Mouse (Mus musculus) embryonic facial prominence, embryonic 11.5 days (tissue): Measurements from ENCODE around the gene Pola2. TPM values are rescaled to one million over a fixed set of nuclear protein-coding genes. Genes with fewer than 3 reads are reported as not detected.

Experiments used
- ATAC-seq: fragments of 200-750 bp; cut with Nextera tagmentation; replicated peaks from 2 replicates; pipeline ENCODE4 v1.8.0; 2017; ENCODE audit warnings: low read depth; ENCODE audit not compliant: insufficient number of reproducible peaks, low FRiP score, low TSS enrichment
- DNase-seq: peaks from one replicate; pipeline ENCODE4 v3.0.0-alpha.2; 2015; ENCODE audit warnings: low spot score
- H3K27ac ChIP-seq: fragments of 300-500 bp; sonication (generic); replicated peaks from 2 replicates; pipeline ENCODE4 v1.5.1; 2014; ENCODE audit warnings: mild to moderate bottlenecking, low read depth, low read length, control low read depth
- H3K27me3 ChIP-seq: fragments of 300-500 bp; sonication (generic); 2 replicates; pipeline ENCODE4 v1.6.1; 2014; ENCODE audit warnings: mild to moderate bottlenecking, low read length, moderate library complexity, mixed read lengths; ENCODE audit not compliant: control insufficient read depth, insufficient read depth
- H3K36me3 ChIP-seq: fragments of 300-500 bp; sonication (generic); replicated peaks from 2 replicates; pipeline ENCODE4 v1.6.1; 2014; ENCODE audit warnings: low read depth, mild to moderate bottlenecking, low read length, moderate library complexity, mixed read lengths; ENCODE audit not compliant: control insufficient read depth, insufficient read depth
- H3K4me1 ChIP-seq: fragments of 300-500 bp; sonication (generic); 2 replicates; pipeline ENCODE4 v1.6.1; 2014; ENCODE audit warnings: low read length, mixed read lengths; ENCODE audit not compliant: control insufficient read depth, insufficient read depth
- H3K4me2 ChIP-seq: fragments of 300-500 bp; sonication (generic); 2 replicates; pipeline ENCODE4 v1.6.1; 2014; ENCODE audit warnings: low read depth, mild to moderate bottlenecking, control low read depth, low read length, moderate library complexity
- H3K4me3 ChIP-seq: fragments of 300-500 bp; sonication (generic); 2 replicates; pipeline ENCODE4 v1.5.1; 2014; ENCODE audit warnings: low read depth, low read length, control low read depth
- H3K9ac ChIP-seq: fragments of 300-500 bp; sonication (generic); replicated peaks from 2 replicates; pipeline ENCODE4 v1.6.1; 2014; ENCODE audit warnings: mild to moderate bottlenecking, control low read depth, low read length
- H3K9me3 ChIP-seq: fragments of 300-500 bp; sonication (generic); replicated peaks from 2 replicates; pipeline ENCODE4 v1.6.1; 2016; ENCODE audit warnings: mild to moderate bottlenecking, low read length, inconsistent platforms, mixed read lengths; ENCODE audit not compliant: control insufficient read depth
- WGBS: fragments of 180-500 bp; shearing (Covaris S2); extraction: QIAGEN DNeasy Blood & Tissue Kit; methylation state at CpG from one replicate; pipeline ENCODE4 v1.1.7; 2014; 5-methylcytosine and 5-hydroxymethylcytosine counted together
- polyA plus RNA-seq: library from polyadenylated mRNA; unstranded; fragments of >200 nt; fragmentation: Nextera tagmentation; extraction: Ambion mirVana; gene quantifications from 2 replicates; pipeline ENCODE4 v1.2.1, GENCODE M21; 2014

Gene Pola2
- polyA plus RNA-seq, 1 experiment from 2014 or later: 97.6 TPM

DNA sequence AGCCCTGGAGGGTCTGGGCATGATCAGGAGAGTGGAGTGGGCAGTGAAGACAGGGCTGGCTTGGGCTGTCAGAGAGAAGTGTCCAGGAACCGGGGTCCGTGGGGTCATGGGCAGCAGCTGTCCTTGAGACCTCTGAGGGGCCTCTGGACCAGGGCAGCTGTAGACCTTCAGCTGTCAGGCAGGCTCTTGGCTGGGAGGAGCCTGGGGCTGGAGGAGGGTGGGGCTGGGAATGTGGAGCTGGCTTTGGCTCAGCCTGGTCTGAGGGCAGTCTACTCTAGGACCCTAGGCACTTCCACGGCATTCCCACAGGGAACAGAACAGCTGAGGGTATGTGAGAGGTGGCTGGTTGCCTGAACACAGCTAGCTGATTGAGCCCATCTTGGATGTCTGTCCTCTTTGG is 28.7 kb downstream of the Pola2 start:
- Histone ChIP-seq H3K4me2 (no peak overlapping the region), H3K9me3 (no peaks in the 10 kb centered on the region), H3K27ac (no peak overlapping the region), H3K9ac (no peak overlapping the region), H3K4me3 (no peak overlapping the region), H3K36me3 (no peaks in the 10 kb centered on the region; the same call in 1 of the 2 replicates), H3K27me3 (no peaks in the 10 kb centered on the region), H3K4me1 (no peaks in the 10 kb centered on the region)
- DNase-seq (no peak), ATAC-seq (0 out of 2 replicates have a peak, but pooled peaks have one; percentile 34)
- 55% methylated on average over 3 of the region's 3 CpGs for WGBS

DNA sequence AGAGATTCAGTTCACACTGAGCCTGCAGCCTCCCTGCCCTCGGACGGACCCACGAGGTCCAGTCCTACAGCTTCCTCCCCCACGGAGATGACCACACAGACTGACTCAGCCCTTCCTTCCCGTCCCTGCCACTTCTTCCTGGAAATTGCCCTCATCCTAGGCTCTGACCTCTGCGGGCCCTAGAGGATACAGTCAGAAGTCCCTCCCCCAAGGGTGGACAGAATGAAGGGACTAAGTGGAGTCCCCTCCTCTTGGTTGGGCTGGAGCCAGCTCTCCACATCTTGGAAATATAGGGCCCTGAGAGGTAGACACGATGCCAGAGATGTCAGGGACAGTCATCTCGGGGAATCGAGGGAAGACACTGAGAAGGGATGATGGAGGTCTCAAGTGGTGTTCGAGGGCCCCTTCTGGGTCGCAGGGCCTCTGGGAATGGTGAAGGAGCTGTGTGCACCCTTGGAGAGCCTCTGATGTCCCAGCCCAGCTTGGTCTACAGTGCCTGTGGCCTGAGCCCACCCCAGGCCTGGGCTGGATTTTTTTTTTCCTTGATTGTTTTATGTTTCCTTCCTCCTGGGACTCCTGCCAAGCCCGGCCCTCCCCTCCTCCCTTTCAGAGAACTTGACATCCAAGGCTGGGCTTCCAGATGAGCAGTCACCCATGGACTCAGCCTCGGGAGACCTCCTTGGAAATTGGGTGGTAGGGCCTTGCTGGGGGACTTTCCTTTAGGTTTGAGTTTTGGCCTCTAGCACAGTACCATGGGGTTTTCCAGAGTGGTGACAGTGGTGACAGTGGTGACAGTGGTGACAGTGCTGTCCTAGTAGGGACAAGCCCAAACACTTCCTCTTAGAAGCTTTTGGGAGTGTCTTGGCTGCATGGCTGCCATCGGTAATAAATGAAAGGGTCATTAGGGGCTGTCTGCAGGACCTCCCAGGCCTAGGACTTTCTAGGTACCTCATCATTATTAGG is 34.1 kb downstream of the Pola2 start:
- Histone ChIP-seq H3K9ac (no peak overlapping the region), H3K4me2 (no peak overlapping the region), H3K27me3 (peaks cover 4% of the 10 kb centered on the region; the same call in 1 of the 2 replicates), H3K27ac (no peak overlapping the region), H3K9me3 (no peaks in the 10 kb centered on the region), H3K4me3 (no peak overlapping the region), H3K36me3 (no peaks in the 10 kb centered on the region), H3K4me1 (no peaks in the 10 kb centered on the region; the same call in 1 of the 2 replicates)
- ATAC-seq: no peak
- DNase-seq: no peak
- WGBS: 78% methylated on average over 14 of the region's 14 CpGs

DNA sequence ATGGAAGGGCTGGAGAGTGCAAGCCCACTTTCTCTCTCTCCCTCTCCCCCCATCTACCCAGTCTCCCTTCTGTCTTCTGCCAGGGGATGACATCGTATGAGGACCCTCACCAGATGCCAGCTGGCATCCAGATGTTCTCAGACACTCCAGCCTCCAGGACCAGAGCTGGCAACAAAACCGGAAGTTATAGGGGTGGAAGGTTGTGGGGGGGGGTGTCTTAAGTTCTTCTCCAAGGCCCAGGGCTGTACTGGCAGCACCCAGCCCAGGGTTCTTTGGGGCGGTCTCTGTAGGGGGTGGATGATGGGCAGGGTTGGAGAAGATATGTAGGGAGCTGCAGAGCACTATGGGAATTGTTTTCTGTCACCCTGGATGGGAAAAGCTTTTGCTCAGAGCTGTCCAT is 35.5 kb downstream of the Pola2 start:
- H3K4me2 ChIP-seq: no peak overlapping the region
- H3K36me3 ChIP-seq: no peaks in the 10 kb centered on the region
- no peak overlapping the region for H3K27ac ChIP-seq
- WGBS: 58% methylated on average over 3 of the region's 3 CpGs
- ATAC-seq (no peak), DNase-seq (peak; percentile 25)
- no peak overlapping the region for H3K9ac ChIP-seq
- peaks cover 4% of the 10 kb centered on the region; the same call in 1 of the 2 replicates for H3K27me3 ChIP-seq
- no peaks in the 10 kb centered on the region for H3K9me3 ChIP-seq
- H3K4me3 ChIP-seq: no peak overlapping the region
- H3K4me1 ChIP-seq: no peaks in the 10 kb centered on the region; the same call in 1 of the 2 replicates

DNA sequence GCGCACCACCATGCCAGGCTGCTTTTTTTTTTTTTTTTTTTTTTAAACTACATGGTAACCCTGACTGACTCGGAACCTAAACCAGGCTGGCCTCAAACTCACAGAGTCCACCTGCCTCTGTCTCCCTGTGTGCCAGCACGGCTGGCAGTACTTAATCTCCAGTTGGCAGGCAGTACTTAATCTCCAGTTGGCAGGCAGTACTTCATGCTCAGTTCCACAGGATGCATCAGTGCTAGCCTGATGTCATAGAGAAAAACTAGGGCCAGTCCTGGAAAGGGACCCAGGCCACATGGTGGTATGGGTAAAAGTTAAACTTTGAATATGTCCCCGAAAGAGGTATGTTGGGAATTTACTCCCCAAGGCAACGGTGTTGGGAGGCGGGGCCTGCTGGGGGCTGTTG is 35.9 kb downstream of the Pola2 start:
- WGBS: 67% methylated on average over 6 of the region's 6 CpGs
- no peaks in the 10 kb centered on the region for H3K9me3 ChIP-seq
- H3K4me1 ChIP-seq: no peaks in the 10 kb centered on the region; the same call in 1 of the 2 replicates
- DNase-seq: no peak
- H3K4me2 ChIP-seq: no peak overlapping the region
- no peak for ATAC-seq
- peaks cover 4% of the 10 kb centered on the region; the same call in 1 of the 2 replicates for H3K27me3 ChIP-seq
- H3K9ac ChIP-seq: no peak overlapping the region
- H3K4me3 ChIP-seq: no peak overlapping the region
- no peak overlapping the region for H3K27ac ChIP-seq
- no peaks in the 10 kb centered on the region for H3K36me3 ChIP-seq

DNA sequence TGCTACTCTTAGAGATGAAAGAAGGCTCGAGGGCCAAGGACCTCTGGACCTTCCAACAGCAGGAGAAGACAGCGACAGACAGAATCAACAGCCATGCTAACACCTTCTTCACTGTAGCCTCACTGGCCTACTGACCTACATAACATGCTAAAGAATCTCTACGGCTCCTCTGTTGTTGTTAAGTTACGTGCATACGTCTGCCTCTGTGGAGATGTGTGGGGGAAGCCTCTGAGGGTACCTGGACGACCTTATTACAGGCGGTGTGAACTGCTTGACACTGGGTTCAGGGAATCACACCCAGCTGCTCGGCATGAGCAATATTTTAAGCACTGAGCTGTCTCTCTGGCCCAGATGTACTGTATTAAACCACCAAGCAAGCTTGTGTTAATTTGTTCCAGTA is 36.5 kb downstream of the Pola2 start:
- H3K9ac ChIP-seq: no peak overlapping the region
- no peak overlapping the region for H3K4me3 ChIP-seq
- WGBS: 60% methylated on average over 8 of the region's 8 CpGs
- no peak overlapping the region for H3K4me2 ChIP-seq
- no peak overlapping the region for H3K27ac ChIP-seq
- H3K27me3 ChIP-seq: peaks cover 4% of the 10 kb centered on the region; the same call in 1 of the 2 replicates
- no peaks in the 10 kb centered on the region; the same call in 1 of the 2 replicates for H3K4me1 ChIP-seq
- DNase-seq (no peak), ATAC-seq (no peak)
- no peaks in the 10 kb centered on the region for H3K9me3 ChIP-seq
- no peaks in the 10 kb centered on the region for H3K36me3 ChIP-seq

DNA sequence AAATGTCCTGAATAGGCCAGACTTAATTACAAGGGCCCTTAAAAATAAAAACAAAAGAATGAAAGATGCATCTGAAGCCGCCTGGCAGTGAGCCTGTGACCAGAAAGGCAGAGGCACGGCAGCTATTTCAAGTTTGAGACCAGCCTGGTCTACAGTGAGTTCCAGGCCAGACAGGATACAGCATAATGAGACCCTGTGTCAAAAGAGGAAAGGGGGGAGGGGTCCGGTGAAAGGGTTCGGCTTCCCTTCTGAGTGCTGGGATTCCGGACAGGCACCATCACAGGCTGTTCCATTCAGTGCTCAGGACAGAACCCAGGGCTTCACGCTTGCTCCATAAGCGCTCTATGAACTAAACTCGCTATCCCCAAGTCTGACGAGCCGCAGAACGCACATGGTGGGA is 37.0 kb downstream of the Pola2 start:
- Histone ChIP-seq H3K4me2 (no peak overlapping the region), H3K27ac (no peak overlapping the region), H3K27me3 (peaks cover 4% of the 10 kb centered on the region; the same call in 1 of the 2 replicates), H3K4me3 (no peak overlapping the region), H3K36me3 (no peaks in the 10 kb centered on the region), H3K9me3 (no peaks in the 10 kb centered on the region), H3K9ac (no peak overlapping the region), H3K4me1 (no peaks in the 10 kb centered on the region; the same call in 1 of the 2 replicates)
- DNase-seq (peak; percentile 13), ATAC-seq (no peak)
- WGBS: 66% methylated on average over 11 of the region's 11 CpGs

DNA sequence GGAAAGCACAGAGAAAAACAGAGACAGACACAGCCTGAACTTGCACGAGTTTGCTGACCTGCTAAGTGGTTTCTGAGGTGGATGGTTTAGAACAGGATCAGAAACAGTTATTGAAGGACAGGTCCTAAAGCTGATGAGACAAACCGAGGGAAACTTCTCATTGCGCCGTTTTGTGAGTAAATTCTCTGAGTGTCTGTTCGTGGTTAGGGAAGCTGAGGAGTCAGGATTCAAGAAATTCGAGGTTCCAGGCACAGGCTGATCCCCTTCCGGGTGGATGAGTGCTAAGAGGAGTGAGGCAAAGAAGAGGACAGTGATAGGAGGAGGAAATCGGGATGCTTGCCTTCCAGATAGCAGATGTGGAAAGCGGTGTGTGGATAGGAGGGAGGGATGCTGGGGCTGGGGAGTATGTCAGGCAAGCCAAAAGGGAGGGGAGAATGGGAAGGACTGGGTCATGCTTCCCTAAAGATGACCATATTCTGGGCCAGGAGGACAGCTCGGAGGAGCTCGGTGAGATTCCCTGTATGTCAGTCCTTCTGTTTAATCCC is 38.6 kb downstream of the Pola2 start:
- no peak for DNase-seq
- no peaks in the 10 kb centered on the region; the same call in 1 of the 2 replicates for H3K4me1 ChIP-seq
- no peak for ATAC-seq

DNA sequence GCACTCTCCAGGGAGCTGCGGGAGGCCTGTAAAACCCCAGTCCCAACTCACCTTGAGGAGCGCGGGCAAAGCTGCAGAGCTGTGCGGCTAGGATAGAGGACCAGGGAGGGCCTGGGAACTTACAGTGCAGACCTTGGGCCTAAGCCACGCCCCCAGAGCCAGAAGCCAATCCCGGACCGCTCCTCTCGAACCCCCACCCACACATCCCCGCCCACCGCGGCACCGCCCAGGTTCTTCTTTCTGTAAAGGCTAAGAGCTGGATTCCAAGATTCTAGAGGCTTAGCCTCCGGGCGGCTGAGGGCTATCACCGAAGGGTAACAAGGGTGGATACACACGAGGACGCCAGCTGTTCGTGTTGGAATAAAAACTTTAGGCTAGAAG is 39.3 kb downstream of the Pola2 start, which contains the start of gene Cdc42ep2:
Cdc42ep2 (minus strand) TSS at position 104 of the 381 bp plus-strand sequence.
- Histone ChIP-seq H3K9ac (peak within 1 kb of the TSS; percentile 48), H3K4me2 (peak within 1 kb of the TSS; percentile 98), H3K36me3 (no peaks in the 10 kb centered on the region)

More for the DNA sequence above, 38.6 kb downstream of the Pola2 start:
- H3K9me3 ChIP-seq: no peaks in the 10 kb centered on the region
- H3K4me2 ChIP-seq: peak overlapping the region; percentile 98; the same call in 1 of the 2 replicates
- no peak overlapping the region for H3K27ac ChIP-seq
- no peak overlapping the region for H3K9ac ChIP-seq
- no peak overlapping the region for H3K4me3 ChIP-seq
- H3K27me3 ChIP-seq: peaks cover 4% of the 10 kb centered on the region; the same call in 1 of the 2 replicates
- WGBS: 38% methylated on average over 11 of the region's 11 CpGs
- no peaks in the 10 kb centered on the region for H3K36me3 ChIP-seq

More for the DNA sequence above, 39.3 kb downstream of the Pola2 start, which contains the start of gene Cdc42ep2:
- Histone ChIP-seq H3K9me3 (no peaks in the 10 kb centered on the region), H3K4me1 (no peaks in the 10 kb centered on the region; the same call in 1 of the 2 replicates), H3K27ac (no peak within 1 kb of the TSS), H3K27me3 (peaks cover 4% of the 10 kb centered on the region; the same call in 1 of the 2 replicates), H3K4me3 (peak within 1 kb of the TSS; percentile 50)
- WGBS: 0% methylated on average over 18 of the region's 18 CpGs
- ATAC-seq (peak; percentile 93), DNase-seq (peak; percentile 96)
